Mouse (Mus musculus) cortical plate, adult 2 months (tissue): Measurements from ENCODE around the gene Ttk. TPM values are rescaled to one million over a fixed set of nuclear protein-coding genes. Genes with fewer than 3 reads are reported as not detected.

ENCODE experiments used
- H3K27ac ChIP-seq: fragments of 200-500 bp; 2 replicates; pipeline ENCODE4 v1.5.1; 2012; ENCODE audit warnings: low read length, control low read depth, inconsistent platforms; ENCODE audit not compliant: insufficient read depth
- H3K4me1 ChIP-seq: fragments of 200-500 bp; 2 replicates; pipeline ENCODE4 v1.6.1; 2011; ENCODE audit warnings: low read length; ENCODE audit not compliant: control insufficient read depth, insufficient read depth
- H3K4me3 ChIP-seq: fragments of 200-500 bp; 2 replicates; pipeline ENCODE4 v1.5.1; 2011; ENCODE audit warnings: mild to moderate bottlenecking, low read length, control low read depth; ENCODE audit not compliant: insufficient read depth
- CTCF ChIP-seq: fragments of 200-500 bp; IDR thresholded peaks from 2 replicates; pipeline ENCODE4 v1.5.1; 2011; ENCODE audit warnings: mild to moderate bottlenecking, control low read depth, low read length; ENCODE audit not compliant: insufficient read depth; ENCODE audit errors: extremely low read depth
- POLR2A ChIP-seq: fragments of 200-500 bp; IDR thresholded peaks from 2 replicates; pipeline ENCODE4 v1.6.1; 2011; ENCODE audit warnings: mild to moderate bottlenecking, low read length, control low read depth; ENCODE audit not compliant: insufficient read depth; ENCODE audit errors: extremely low read depth
- polyA plus RNA-seq: library from polyadenylated mRNA; depleted of rRNA; stranded (reverse); fragments of >200 nt; gene quantifications from 2 replicates; pipeline ENCODE4 v1.2.3, GENCODE M21; 2012

The Ttk gene
- polyA plus RNA-seq, 1 experiment, result 0.35 TPM

DNA sequence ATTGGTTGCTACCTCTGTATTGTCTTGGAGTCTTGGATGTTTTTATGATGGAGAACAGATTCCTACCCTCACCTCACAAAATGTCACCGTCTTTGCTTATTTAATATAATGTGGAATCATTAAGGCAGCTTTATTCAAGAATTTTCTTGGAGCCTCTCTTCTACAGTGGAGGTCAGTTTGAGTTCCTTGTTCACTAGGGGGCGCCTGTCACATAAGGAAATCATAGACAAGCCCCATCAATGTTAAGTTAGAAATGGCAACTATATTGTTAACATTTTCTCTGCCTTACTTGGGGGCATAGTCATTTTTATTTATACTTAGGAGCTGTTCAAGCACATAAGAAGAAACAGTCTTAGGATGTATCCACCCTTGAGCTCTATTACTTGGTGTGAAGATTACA, 26.9 kb upstream of the Ttk start:
- TF ChIP-seq POLR2A (no peak), CTCF (peak; percentile 38; the same call in 1 of the 2 replicates)
- no peak overlapping the region for H3K4me3 ChIP-seq
- no peak overlapping the region for H3K27ac ChIP-seq
- H3K4me1 ChIP-seq, result peaks cover 2% of the 10 kb centered on the region; the same call in 1 of the 2 replicates

DNA sequence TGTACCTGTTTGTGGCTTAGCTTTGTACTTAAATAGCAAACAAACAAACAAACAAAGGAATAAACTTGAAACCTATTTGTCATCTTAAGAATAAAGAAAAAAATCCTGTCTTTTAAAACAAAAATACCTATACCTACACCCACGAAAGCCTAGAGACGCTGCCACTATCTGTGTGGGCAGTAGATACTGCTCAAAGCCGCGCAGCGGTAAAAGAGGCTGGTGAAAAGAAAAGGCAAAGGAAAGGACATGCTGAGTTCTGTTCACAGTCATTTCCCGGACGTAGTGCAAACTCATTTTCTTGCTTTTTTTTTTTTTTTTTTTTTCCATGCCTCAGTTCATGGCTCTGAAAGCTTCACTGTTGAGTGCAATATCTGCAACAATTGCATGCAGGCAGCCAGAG, 15.3 kb upstream of the Ttk start:
- no peak for TF ChIP-seq CTCF
- TF ChIP-seq POLR2A, result no peak
- H3K4me1 ChIP-seq, result no peaks in the 10 kb centered on the region
- H3K27ac ChIP-seq, result no peak overlapping the region
- no peak overlapping the region for H3K4me3 ChIP-seq

DNA sequence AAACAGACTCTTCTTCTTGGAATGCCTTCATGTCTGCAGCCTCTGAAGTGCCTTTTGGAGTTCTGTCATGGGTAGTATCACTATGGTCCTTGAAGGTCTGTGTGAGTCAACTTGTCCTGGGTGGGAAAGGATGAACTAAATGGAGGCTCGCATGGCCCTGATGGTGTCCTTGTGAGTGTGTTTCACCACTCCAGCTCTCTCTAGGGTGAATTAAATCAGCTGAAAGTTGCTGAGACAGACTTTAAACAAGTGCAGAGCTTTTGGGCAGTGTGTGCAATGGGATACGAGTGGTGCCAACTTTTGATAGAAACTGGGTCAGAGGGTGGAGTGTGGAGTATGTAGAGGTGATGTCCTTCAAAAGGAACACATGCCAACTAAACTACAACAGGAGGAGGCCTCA, 13.5 kb upstream of the Ttk start:
- Histone ChIP-seq H3K4me3 (no peak overlapping the region), H3K4me1 (no peaks in the 10 kb centered on the region), H3K27ac (no peak overlapping the region)
- no peak for TF ChIP-seq POLR2A
- no peak for TF ChIP-seq CTCF

DNA sequence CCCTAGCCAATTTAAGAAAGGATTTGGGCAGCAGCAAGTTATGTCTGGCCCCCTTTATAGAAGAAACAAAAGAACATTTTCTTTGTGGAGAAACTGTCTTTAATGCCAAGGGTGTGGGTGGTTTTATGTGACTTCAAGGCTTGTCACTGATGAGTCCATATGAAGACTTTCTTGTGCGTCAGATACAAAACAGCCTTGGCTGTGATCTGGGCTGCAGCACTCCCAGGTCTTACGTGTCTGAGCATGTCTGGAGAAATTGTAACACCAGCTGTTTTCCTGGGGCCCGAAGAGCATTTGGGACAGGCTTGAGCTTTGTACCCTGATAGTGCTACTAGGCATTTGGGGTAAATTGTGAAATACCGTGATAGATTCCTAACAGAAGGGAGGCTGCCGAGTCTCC, 11.6 kb upstream of the Ttk start:
- Histone ChIP-seq H3K27ac (no peak overlapping the region), H3K4me3 (no peak overlapping the region), H3K4me1 (no peaks in the 10 kb centered on the region)
- TF ChIP-seq CTCF (no peak), POLR2A (no peak)

DNA sequence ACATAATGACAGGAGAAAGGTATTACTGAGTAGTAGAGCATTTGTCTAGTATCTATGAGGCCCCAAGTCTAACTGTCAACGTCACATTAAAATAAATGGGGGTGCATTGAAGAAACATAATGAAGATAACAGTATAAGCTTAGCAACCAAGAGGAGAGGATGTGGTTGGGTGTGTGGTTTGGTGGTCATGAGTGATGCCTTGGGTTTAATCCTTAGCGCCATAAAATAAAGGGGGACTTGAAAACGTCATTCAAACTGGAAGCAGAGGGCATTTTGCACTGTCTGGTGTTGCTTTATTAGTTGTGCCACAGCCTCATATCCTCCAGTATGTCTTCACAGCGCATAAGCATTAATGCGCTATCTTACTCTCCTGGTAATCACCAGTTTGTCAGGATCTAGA, 4.6 kb upstream of the Ttk start:
- H3K4me1 ChIP-seq, result no peaks in the 10 kb centered on the region
- H3K27ac ChIP-seq, result no peak overlapping the region
- no peak for TF ChIP-seq POLR2A
- no peak for TF ChIP-seq CTCF
- H3K4me3 ChIP-seq, result no peak overlapping the region

DNA sequence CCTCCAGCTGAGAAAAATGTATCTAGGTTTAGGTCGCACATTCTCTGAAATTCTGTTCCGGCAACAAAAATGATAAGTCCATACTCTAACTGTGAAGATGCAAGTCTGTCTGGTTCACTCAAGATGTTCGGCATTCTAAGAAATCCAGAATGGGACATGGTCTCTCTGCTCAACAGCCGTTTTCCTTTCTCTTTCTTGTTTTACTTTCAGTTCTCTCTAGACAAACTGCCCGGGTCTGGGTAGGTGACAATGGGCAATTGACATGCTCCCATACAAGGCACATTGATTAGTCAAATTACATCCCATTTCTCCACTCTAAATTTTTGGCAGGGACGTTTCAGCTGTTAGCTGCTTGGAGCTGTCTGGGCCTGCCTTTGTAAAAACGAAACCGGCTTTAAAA, 3.3 kb upstream of the Ttk start:
- Histone ChIP-seq H3K4me3 (no peak overlapping the region), H3K27ac (no peak overlapping the region), H3K4me1 (no peaks in the 10 kb centered on the region)
- TF ChIP-seq CTCF, result no peak
- no peak for TF ChIP-seq POLR2A

DNA sequence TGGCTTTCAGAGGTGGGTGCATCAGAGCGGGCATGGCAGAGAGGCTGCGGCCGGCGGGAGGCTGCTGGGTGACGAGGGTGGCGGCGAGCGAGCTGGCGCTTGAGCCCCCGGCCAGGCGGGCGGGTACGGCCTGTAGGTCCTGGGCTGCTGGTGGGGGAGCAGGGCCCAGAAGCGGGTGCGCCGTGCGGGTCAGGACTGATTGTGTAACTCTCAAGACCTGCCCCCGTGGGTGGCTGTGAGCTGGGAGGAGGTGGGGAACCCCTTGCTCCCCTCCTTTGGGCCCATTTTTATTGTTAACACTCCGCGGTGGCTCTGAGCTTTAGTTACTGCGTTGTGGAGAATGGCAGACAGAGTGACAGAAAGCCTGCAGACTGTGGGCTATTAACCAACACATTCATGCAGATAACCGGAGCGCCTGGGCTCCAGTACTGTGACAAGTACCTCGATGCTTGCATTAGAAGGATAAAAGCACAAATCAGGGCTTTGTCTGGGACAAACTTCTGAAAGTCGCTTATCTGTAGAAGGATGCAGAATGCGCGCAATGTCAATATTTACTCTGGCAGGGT, 342 bp downstream of the Ttk start:
- no peak for TF ChIP-seq CTCF
- TF ChIP-seq POLR2A, result no peak
- Histone ChIP-seq H3K27ac (no peak overlapping the region), H3K4me3 (peak overlapping the region; percentile 67), H3K4me1 (no peaks in the 10 kb centered on the region)

DNA sequence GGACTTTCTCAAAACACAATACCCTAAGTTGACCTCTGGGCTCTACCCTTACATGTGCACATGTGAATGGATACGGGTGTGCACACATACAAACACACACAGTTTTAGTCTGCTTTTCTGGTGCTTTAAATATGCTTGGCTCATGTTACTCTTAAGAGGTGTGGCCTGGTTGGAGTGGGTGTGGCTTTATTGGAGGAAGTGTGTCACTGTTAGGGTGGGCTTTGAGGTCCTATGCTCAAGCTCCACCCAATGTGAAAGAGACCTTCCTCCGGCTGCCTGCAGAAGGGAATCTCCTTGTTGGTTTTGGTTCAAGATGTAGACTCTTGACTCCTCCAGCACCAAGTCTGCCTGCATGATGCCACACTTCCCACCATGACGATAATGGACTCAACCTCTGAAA, 18.0 kb downstream of the Ttk start:
- no peaks in the 10 kb centered on the region for H3K4me1 ChIP-seq
- no peak for TF ChIP-seq POLR2A
- no peak for TF ChIP-seq CTCF
- H3K4me3 ChIP-seq, result no peak overlapping the region
- no peak overlapping the region for H3K27ac ChIP-seq

DNA sequence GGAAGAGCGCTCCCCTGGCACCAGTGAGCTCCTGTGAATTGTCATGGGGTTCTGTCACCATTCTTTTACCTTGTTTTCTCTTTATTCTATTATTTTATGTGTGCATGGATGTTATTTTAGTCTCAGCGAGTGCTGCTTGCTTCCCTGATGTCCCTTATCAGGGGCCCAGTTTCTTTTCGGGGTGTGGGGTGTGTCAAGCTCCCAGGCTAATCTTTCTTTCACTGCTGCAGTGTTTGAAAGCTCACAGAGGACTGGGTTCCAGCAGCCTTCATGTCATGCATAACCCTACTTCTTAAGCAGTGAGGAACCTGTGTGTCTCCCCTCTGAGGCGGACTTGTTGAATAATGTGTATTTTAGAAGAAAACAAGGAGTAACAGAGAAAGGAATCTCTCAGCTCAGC, 30.7 kb downstream of the Ttk start:
- Histone ChIP-seq H3K4me1 (no peaks in the 10 kb centered on the region), H3K27ac (no peak overlapping the region), H3K4me3 (no peak overlapping the region)
- TF ChIP-seq CTCF (no peak), POLR2A (no peak)

DNA sequence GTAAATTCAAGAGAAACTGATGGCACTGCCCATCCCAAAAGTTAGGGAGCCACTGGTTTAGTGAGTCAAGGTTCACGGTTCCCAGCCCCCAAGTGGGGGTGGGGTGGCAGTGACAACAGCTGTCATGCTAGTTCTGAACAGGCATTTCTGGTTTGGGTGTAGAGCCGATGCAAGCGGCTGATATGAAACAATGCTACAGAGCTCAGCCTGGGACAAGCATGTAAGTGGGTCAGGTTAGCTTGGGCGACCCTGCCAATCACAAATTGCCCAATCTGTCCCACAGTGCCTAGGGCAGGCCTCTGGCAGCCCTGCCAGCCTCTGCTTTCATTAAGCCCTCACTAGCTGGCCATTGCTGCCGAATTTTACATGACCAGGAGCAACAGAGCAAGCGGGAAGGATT, 47.7 kb downstream of the Ttk start:
- Histone ChIP-seq H3K27ac (no peak overlapping the region), H3K4me3 (no peak overlapping the region), H3K4me1 (no peaks in the 10 kb centered on the region)
- TF ChIP-seq CTCF (no peak), POLR2A (no peak)
